Mouse (Mus musculus) megakaryocyte, embryonic 14.5 days (primary cell): ENCODE measurements at regions not wholly inside any gene's neighbourhood (a gene's known extent, or its start where the extent isn't known, plus 50 kb on each side); places are given as distances from the start of the nearest gene placed in this dataset.

ENCODE experiments used
- FLI1 ChIP-seq: IDR thresholded peaks from 2 replicates; pipeline ENCODE4 v1.6.1; 2012; ENCODE audit warnings: low read length, inconsistent platforms, mixed read lengths
- GATA1 ChIP-seq: IDR thresholded peaks from 3 replicates; pipeline ENCODE4 v1.6.1; 2012; ENCODE audit warnings: mixed read lengths, low read length, inconsistent platforms, borderline replicate concordance

DNA sequence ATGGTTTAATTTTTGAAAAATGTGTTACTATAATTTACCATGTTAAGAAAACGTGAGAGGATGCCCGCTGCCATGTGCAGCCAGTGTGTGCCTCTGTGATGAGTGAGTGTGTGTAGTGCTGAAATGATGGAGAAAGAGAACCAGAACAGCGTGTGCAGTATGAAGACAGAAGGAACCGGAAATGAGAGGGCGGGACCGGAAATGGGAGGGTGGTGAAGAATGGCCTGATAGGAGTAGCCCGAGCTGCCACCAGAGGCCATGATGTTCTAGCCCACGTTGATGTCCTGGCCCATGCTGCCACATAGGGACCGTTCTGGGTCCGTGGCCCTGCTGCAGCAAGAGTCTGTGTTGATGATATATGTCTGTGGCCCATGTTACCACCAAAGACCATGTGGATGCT is 57.8 kb upstream of the Anapc15-ps start:
- TF ChIP-seq GATA1 (no peak), FLI1 (no peak)
